Mouse (Mus musculus) spleen, adult 2 months (tissue): ENCODE measurements around the gene Nemp1.

Experiments used
- CTCF ChIP-seq: fragments of 200-500 bp; IDR thresholded peaks from 2 replicates; pipeline ENCODE4 v1.5.1; 2011; ENCODE audit warnings: mild to moderate bottlenecking, inconsistent platforms; ENCODE audit not compliant: insufficient read depth, insufficient read length, insufficient replicate concordance; ENCODE audit errors: extremely low read depth
- POLR2A ChIP-seq: fragments of 200-500 bp; IDR thresholded peaks from 2 replicates; pipeline ENCODE4 v1.6.1; 2011; ENCODE audit warnings: low read depth, low read length, inconsistent platforms

DNA sequence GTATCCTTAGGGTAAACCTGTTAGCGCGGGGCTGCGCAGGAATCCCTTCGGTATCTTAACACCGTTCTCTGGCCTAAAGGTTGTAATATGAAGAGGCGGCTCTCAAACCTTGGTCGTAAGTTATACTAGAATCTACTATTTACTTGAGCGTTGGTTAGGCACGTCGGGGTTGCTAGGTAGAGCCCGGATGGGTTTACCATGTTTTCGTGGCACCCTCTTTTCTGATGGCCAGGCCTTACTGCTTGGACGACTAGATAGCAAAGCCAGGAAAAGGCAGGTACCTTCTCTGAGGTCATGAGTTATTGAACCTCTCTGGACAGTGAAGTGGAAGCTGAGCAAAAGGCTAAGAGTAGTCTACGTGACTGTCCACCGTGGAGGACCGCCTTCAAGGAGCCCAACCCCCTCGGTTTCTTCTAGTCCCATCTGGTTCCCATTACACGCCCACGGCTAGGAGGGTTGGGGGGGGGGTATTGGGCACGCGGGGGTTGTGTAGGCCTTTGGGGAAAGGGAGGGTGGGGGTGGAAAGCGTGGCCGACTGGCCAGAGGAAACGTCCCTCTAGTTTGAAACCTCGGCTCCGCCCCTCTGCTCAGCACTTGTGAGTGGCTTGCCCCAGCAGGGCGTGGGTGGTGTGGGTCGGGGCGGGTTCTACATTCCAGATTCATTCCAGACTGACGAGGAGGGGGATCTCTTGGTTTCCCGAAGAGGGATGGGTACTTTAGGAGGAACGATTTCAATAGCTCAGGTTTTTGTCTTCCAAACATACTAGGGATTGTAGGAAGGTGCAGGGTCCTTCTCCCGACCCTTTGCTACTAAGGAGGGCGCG, 780 bp downstream of the Nemp1 start:
- no peak; the same call in 1 of the 2 replicates for TF ChIP-seq POLR2A
- TF ChIP-seq CTCF: no peak
